Comparison of ENCODE assay signal across 8 mouse cellular contexts in genomic region chr10:24591136-24591535, GRCm38 (mm10). TPM values are rescaled to one million over a fixed set of nuclear protein-coding genes. Genes with fewer than 3 reads are reported as not detected.
DNase-seq lines count a peak whose midpoint lies in the region; ATAC-seq lines count a peak whose summit lies in the region.

No protein-coding gene starts in this region.

- H3K9me3 ChIP-seq in hindbrain, embryonic 10.5 days = no peaks in the 10 kb centered on the region
- no peaks in the 10 kb centered on the region for H3K9me3 ChIP-seq in hindbrain, embryonic 13.5 days
- no peaks in the 10 kb centered on the region for H3K9me3 ChIP-seq in limb, embryonic 11.5 days (ENCODE audit: control insufficient read depth, low read length)
- H3K9me3 ChIP-seq in stomach, embryonic 15.5 days = no peaks in the 10 kb centered on the region

- no peak overlapping the region for H3K4me2 ChIP-seq in hindbrain, embryonic 13.5 days
- no peak overlapping the region for H3K4me2 ChIP-seq in limb, embryonic 11.5 days (ENCODE audit: low read depth, severe bottlenecking)
- H3K4me2 ChIP-seq in stomach, embryonic 15.5 days = no peak overlapping the region

- no peak overlapping the region for H3K4me3 ChIP-seq in hindbrain, embryonic 10.5 days
- no peak overlapping the region for H3K4me3 ChIP-seq in hindbrain, embryonic 13.5 days
- H3K4me3 ChIP-seq in limb, embryonic 11.5 days (ENCODE audit: low read depth, low read length) = no peak overlapping the region
- H3K4me3 ChIP-seq in stomach, embryonic 15.5 days (replicated peaks) = no peak overlapping the region

- no peak overlapping the region for H3K9ac ChIP-seq in hindbrain, embryonic 13.5 days
- H3K9ac ChIP-seq in limb, embryonic 11.5 days (ENCODE audit: low read length) = no peak overlapping the region
- H3K9ac ChIP-seq in stomach, embryonic 15.5 days = no peak overlapping the region

- DNase-seq in hindbrain, embryonic 10.5 days (ENCODE audit: low spot score) = peak; percentile 82
- peak; percentile 15 for DNase-seq in cerebellum, adult 9-11 months
- peak; percentile 47 to 72 for DNase-seq in frontal cortex, postnatal 14 days (ENCODE audit: low spot score in 2 of 2)
- peak; percentile 90 for DNase-seq in induced T-regulatory cell, adult 2 months (ENCODE audit: low read depth)
- peak; percentile 88 for DNase-seq in limb, embryonic 11.5 days (ENCODE audit: low spot score)
- DNase-seq in neural tube, embryonic 10.5 days (ENCODE audit: extremely low spot score, low spot score) = peak; percentile 81

- H3K36me3 ChIP-seq in hindbrain, embryonic 10.5 days = no peaks in the 10 kb centered on the region
- no peaks in the 10 kb centered on the region for H3K36me3 ChIP-seq in hindbrain, embryonic 13.5 days
- H3K36me3 ChIP-seq in limb, embryonic 11.5 days (ENCODE audit: control insufficient read depth, insufficient read depth, low read length) = no peaks in the 10 kb centered on the region
- H3K36me3 ChIP-seq in stomach, embryonic 15.5 days = no peaks in the 10 kb centered on the region

- WGBS in hindbrain, embryonic 10.5 days = 16% methylated on average over 4 of the region's 4 CpGs
- 9% methylated on average over 4 of the region's 4 CpGs for WGBS in hindbrain, embryonic 13.5 days
- WGBS in limb, embryonic 11.5 days = 24% methylated on average over 4 of the region's 4 CpGs
- WGBS in stomach, embryonic 15.5 days = 27% methylated on average over 4 of the region's 4 CpGs

- H3K27ac ChIP-seq in hindbrain, embryonic 10.5 days = no peak overlapping the region
- no peak overlapping the region for H3K27ac ChIP-seq in hindbrain, embryonic 13.5 days
- H3K27ac ChIP-seq in limb, embryonic 11.5 days (replicated peaks; ENCODE audit: low read depth, low read length) = no peak overlapping the region
- H3K27ac ChIP-seq in stomach, embryonic 15.5 days = 0 out of 2 replicates have a peak overlapping the region, but pooled peaks have one; percentile 13

- peaks cover 53% of the 10 kb centered on the region for H3K4me1 ChIP-seq in hindbrain, embryonic 10.5 days (replicated peaks)
- H3K4me1 ChIP-seq in hindbrain, embryonic 13.5 days (replicated peaks) = peaks cover 6% of the 10 kb centered on the region
- peaks cover 17% of the 10 kb centered on the region for H3K4me1 ChIP-seq in limb, embryonic 11.5 days (ENCODE audit: control insufficient read depth, insufficient read depth, low read length)
- 0 out of 2 replicates have a peak, but pooled peaks cover 10% of the 10 kb centered on the region for H3K4me1 ChIP-seq in stomach, embryonic 15.5 days

- no peak for ATAC-seq in hindbrain, embryonic 13.5 days (ENCODE audit: low FRiP score)
- no peak for ATAC-seq in limb, embryonic 11.5 days (ENCODE audit: insufficient number of reproducible peaks, low FRiP score, low TSS enrichment, low read depth)
- ATAC-seq in stomach, embryonic 15.5 days (ENCODE audit: insufficient read depth, low FRiP score, low read depth) = no peak

- no peaks in the 10 kb centered on the region for H3K27me3 ChIP-seq in hindbrain, embryonic 10.5 days (ENCODE audit: insufficient read depth, poor library complexity, severe bottlenecking)
- H3K27me3 ChIP-seq in hindbrain, embryonic 13.5 days = 0 out of 2 replicates have a peak, but pooled peaks cover under 1% of the 10 kb centered on the region
- no peaks in the 10 kb centered on the region for H3K27me3 ChIP-seq in limb, embryonic 11.5 days (ENCODE audit: control insufficient read depth, insufficient read depth, low read length)
- H3K27me3 ChIP-seq in stomach, embryonic 15.5 days (replicated peaks) = no peaks in the 10 kb centered on the region

RNA-seq across cellular contexts. Expression of gene Ccn2, which starts 4.1 kb away (rescaled TPM):
- 7.2 and 8.3 TPM in 2 replicates for polyA plus RNA-seq in hindbrain, embryonic 10.5 days (2016; fragmentation: Nextera tagmentation; extraction: Ambion mirVana)
- polyA plus RNA-seq in hindbrain, embryonic 13.5 days (2015; fragmentation: Nextera tagmentation; extraction: Ambion mirVana) = 3.2 and 3.8 TPM in 2 replicates
- polyA plus RNA-seq in limb, embryonic 11.5 days (2014; fragmentation: Nextera tagmentation; extraction: Ambion mirVana) = 2.4 and 2.9 TPM in 2 replicates
- polyA plus RNA-seq in stomach, embryonic 15.5 days (2015; fragmentation: Nextera tagmentation; extraction: Ambion mirVana) = 11.4 and 15.6 TPM in 2 replicates

Comparison
In these comparisons a context has a peak if more than half of its experiments do, and no peak if none do; other contexts are left out.
1. DNase-seq: peak in every context shown above with its lines; median percentile 90 in induced T-regulatory cell, adult 2 months; 88 in limb, embryonic 11.5 days; 82 in hindbrain, embryonic 10.5 days; 81 in neural tube, embryonic 10.5 days; 60 in frontal cortex, postnatal 14 days; 15 in cerebellum, adult 9-11 months.